Mouse (Mus musculus): ENCODE results near the gene Cpped1. TPM values are rescaled to one million over a fixed set of nuclear protein-coding genes. Genes with fewer than 3 reads are reported as not detected.

Gene Cpped1
- total and polyA plus RNA-seq, 2 experiments from 2014 or later: 33.6 to 53.5 TPM

DNA sequence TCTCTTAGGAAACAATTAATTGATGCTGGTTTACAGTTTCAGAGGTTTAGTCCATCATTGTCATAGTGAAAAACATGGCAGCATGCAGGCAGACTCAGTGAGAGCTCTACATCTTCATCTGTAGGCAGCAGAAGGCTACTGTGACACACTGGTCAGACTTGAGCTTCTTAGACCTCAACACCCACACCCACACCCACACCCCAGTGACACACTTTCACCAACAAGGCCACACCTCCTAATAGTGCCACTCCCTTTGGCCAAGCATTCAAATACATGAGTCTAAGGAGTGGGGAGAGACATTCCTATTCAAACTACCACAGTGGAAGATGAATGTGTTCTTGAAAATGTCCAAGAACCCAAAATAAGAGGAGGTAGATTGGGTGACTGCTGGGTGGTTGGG is 125.9 kb downstream of the Cpped1 start:
- Histone ChIP-seq H3K9me3 (replicated peaks; ENCODE audit: control insufficient read depth, low read length) (no peaks in the 10 kb centered on the region), H3K4me1 (ENCODE audit: control insufficient read depth, insufficient read depth) (no peaks in the 10 kb centered on the region; the same call in 1 of the 2 replicates), H3K27me3 (ENCODE audit: control insufficient read depth, insufficient read depth, low read length) (no peaks in the 10 kb centered on the region), H3K9ac (replicated peaks; ENCODE audit: low read depth, low read length) (no peak overlapping the region), H3K4me2 (ENCODE audit: low read depth, low read length) (no peak overlapping the region), H3K36me3 (replicated peaks; ENCODE audit: control insufficient read depth, insufficient read depth, low read length) (no peaks in the 10 kb centered on the region), H3K4me3 (ENCODE audit: low read depth, low read length) (no peak overlapping the region), H3K27ac (ENCODE audit: low read depth) (no peak overlapping the region)
- ATAC-seq (ENCODE audit: insufficient read depth, low read depth) (no peak), DNase-seq (ENCODE audit: low spot score) (no peak)
- TF ChIP-seq CTCF (IDR thresholded peaks at IDR 0.05; ENCODE audit: low read depth) (no peak), EP300 (IDR thresholded peaks at IDR 0.05; ENCODE audit: low read depth) (no peak)

DNA sequence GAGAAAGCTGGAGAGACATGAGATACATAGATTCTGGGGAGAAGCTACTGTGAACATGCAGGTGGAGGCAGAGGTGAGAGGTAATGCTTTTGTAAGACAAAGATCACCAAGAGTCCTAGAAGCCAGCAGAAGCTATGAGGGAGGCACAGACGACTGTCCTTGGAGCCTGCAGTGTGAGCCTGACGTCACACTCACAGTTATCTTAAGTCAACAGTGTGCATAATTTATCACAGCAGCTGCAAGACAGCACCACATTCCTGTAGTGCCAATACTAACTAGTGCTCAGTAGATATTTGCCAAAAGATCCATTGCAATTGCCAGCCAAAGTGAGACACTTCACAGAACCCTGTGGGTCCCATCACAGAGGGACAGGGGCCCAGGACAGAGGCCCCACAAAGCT is 127.2 kb downstream of the Cpped1 start:
- no peak overlapping the region for H3K4me2 ChIP-seq (ENCODE audit: low read depth, low read length)
- WGBS: 0% methylated on average over 2 of the region's 2 CpGs
- H3K36me3 ChIP-seq (replicated peaks; ENCODE audit: control insufficient read depth, insufficient read depth, low read length): no peaks in the 10 kb centered on the region
- TF ChIP-seq CTCF (IDR thresholded peaks at IDR 0.05; ENCODE audit: low read depth): no peak
- no peak for TF ChIP-seq EP300 (IDR thresholded peaks at IDR 0.05; ENCODE audit: low read depth)
- no peak overlapping the region for H3K4me3 ChIP-seq (ENCODE audit: low read depth, low read length)
- H3K9ac ChIP-seq (replicated peaks; ENCODE audit: low read depth, low read length): no peak overlapping the region
- H3K27me3 ChIP-seq (ENCODE audit: control insufficient read depth, insufficient read depth, low read length): no peaks in the 10 kb centered on the region
- ATAC-seq (ENCODE audit: insufficient read depth, low read depth) (no peak), DNase-seq (ENCODE audit: low spot score) (no peak)
- H3K9me3 ChIP-seq (replicated peaks; ENCODE audit: control insufficient read depth, low read length): no peaks in the 10 kb centered on the region
- no peaks in the 10 kb centered on the region; the same call in 1 of the 2 replicates for H3K4me1 ChIP-seq (ENCODE audit: control insufficient read depth, insufficient read depth)
- no peak overlapping the region for H3K27ac ChIP-seq (ENCODE audit: low read depth)

DNA sequence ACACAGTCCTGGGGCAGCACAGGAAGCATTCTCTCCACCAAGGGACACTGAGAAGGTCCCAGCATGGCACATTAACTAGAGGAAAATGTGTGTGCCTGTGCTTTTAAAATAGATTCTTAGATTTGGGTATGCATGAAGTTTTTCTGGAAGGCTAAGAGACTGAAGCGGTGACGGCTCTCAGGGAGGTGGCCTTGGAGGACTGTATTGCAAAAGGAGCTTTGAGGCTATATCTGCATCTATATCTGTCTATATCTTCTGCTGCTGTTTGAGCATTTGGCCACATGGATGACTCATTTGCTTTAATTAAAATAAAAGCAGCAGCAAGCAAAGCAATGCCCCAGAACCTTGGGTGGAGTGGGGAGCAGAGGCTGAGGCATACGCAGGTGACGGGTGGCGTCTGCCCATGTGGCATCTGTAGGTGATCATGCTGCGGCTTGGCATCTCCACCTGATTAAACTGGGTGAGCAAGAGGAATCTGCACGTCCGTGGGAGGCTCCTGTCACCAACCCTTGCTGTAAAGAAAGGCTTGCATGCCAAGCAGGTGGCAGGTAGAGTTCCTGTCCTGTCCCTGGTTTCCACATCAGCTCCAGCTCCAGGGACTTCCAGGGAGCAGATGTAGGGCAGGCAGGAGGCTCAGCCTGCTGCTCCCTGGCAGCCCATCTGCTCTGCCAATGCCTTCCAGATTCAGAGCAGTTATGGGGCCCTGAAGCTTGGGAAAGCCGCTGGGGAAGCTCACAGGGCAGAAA is 130.4 kb downstream of the Cpped1 start:
- TF ChIP-seq EP300 (IDR thresholded peaks at IDR 0.05; ENCODE audit: low read depth) (no peak), CTCF (IDR thresholded peaks at IDR 0.05; ENCODE audit: low read depth) (no peak)
- Histone ChIP-seq H3K36me3 (replicated peaks; ENCODE audit: control insufficient read depth, insufficient read depth, low read length) (no peaks in the 10 kb centered on the region), H3K4me3 (ENCODE audit: low read depth, low read length) (no peak overlapping the region), H3K4me2 (ENCODE audit: low read depth, low read length) (no peak overlapping the region), H3K4me1 (ENCODE audit: control insufficient read depth, insufficient read depth) (no peaks in the 10 kb centered on the region; the same call in 1 of the 2 replicates), H3K9ac (replicated peaks; ENCODE audit: low read depth, low read length) (no peak overlapping the region), H3K9me3 (replicated peaks; ENCODE audit: control insufficient read depth, low read length) (no peaks in the 10 kb centered on the region), H3K27me3 (ENCODE audit: control insufficient read depth, insufficient read depth, low read length) (no peaks in the 10 kb centered on the region), H3K27ac (ENCODE audit: low read depth) (no peak overlapping the region)
- ATAC-seq (ENCODE audit: insufficient read depth, low read depth): no peak
- DNase-seq (ENCODE audit: low spot score): no peak
- WGBS: 70% methylated on average over 9 of the region's 9 CpGs

DNA sequence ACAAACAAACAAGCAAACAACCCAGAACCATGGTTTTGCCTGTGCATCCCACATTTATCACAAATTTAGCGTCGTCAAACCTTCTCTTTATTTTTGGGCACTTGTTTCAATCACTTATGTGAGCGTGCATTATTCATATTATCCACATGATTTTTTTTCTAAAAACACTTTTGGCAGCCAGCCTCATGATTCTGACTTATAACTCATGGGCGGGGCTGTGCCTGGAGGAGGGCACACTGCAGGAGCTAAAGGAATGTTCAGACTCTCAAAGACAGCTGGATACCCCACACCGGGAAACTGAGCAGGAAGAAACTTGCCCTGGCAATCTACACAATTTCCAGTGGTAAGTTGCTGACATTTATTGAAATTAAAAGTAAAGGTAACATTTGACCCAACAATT is 131.1 kb downstream of the Cpped1 start:
- 68% methylated on average over 5 of the region's 5 CpGs for WGBS
- H3K9ac ChIP-seq (replicated peaks; ENCODE audit: low read depth, low read length): no peak overlapping the region
- no peaks in the 10 kb centered on the region; the same call in 1 of the 2 replicates for H3K4me1 ChIP-seq (ENCODE audit: control insufficient read depth, insufficient read depth)
- no peak overlapping the region for H3K4me3 ChIP-seq (ENCODE audit: low read depth, low read length)
- H3K9me3 ChIP-seq (replicated peaks; ENCODE audit: control insufficient read depth, low read length): no peaks in the 10 kb centered on the region
- ATAC-seq (ENCODE audit: insufficient read depth, low read depth) (no peak), DNase-seq (ENCODE audit: low spot score) (no peak)
- H3K27ac ChIP-seq (ENCODE audit: low read depth): no peak overlapping the region
- no peaks in the 10 kb centered on the region for H3K36me3 ChIP-seq (replicated peaks; ENCODE audit: control insufficient read depth, insufficient read depth, low read length)
- H3K4me2 ChIP-seq (ENCODE audit: low read depth, low read length): no peak overlapping the region
- no peak for TF ChIP-seq EP300 (IDR thresholded peaks at IDR 0.05; ENCODE audit: low read depth)
- no peaks in the 10 kb centered on the region for H3K27me3 ChIP-seq (ENCODE audit: control insufficient read depth, insufficient read depth, low read length)

DNA sequence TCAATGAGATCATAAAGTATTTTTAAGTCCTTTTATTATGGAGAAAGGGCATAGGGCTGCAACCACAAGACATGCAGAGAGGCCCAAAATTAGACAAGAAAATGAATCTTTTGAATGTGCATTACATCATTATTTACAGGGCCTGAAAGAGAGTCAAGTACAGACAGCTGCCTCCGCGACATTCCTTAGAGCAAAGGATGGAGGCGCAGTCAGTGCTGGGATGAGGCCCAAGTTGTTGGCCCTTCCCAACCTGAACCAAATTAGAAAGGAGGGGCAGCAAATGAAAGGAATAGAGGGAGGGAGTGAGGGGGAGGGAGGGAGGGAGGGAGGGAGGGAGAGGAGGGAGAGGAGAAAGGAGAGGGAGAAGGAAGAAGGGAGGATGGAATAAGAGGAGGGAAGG is 132.7 kb downstream of the Cpped1 start:
- Histone ChIP-seq H3K27ac (ENCODE audit: low read depth) (no peak overlapping the region), H3K36me3 (replicated peaks; ENCODE audit: control insufficient read depth, insufficient read depth, low read length) (no peaks in the 10 kb centered on the region), H3K9me3 (replicated peaks; ENCODE audit: control insufficient read depth, low read length) (no peaks in the 10 kb centered on the region), H3K4me1 (ENCODE audit: control insufficient read depth, insufficient read depth) (no peaks in the 10 kb centered on the region), H3K4me3 (ENCODE audit: low read depth, low read length) (no peak overlapping the region), H3K9ac (replicated peaks; ENCODE audit: low read depth, low read length) (no peak overlapping the region), H3K4me2 (ENCODE audit: low read depth, low read length) (no peak overlapping the region), H3K27me3 (ENCODE audit: control insufficient read depth, insufficient read depth, low read length) (no peaks in the 10 kb centered on the region)
- WGBS: 69% methylated on average over 3 of the region's 3 CpGs
- TF ChIP-seq CTCF (IDR thresholded peaks at IDR 0.05; ENCODE audit: low read depth) (no peak), EP300 (IDR thresholded peaks at IDR 0.05; ENCODE audit: low read depth) (no peak)
- no peak for DNase-seq (ENCODE audit: low spot score)
- ATAC-seq (ENCODE audit: insufficient read depth, low read depth): no peak

DNA sequence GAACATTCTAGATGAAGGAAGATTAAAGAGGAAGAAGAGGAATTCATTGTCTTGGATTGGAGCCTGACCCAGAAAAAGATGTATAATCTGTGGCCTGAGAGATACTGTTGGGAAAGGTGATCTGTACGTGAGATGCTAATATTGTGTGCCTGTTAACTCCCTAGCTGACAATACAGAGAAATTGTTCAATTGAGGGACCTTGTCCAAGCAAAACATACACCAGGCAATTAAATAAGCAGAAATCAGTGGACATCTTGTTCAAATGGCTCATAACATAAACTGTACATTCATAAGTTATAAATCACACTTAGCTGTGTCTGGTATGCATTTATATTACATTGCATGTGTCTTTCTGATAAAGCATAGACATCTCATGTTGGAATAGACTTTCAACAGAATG is 134.9 kb downstream of the Cpped1 start:
- no peak for TF ChIP-seq EP300 (IDR thresholded peaks at IDR 0.05; ENCODE audit: low read depth)
- no peak for TF ChIP-seq CTCF (IDR thresholded peaks at IDR 0.05; ENCODE audit: low read depth)
- WGBS: 76% methylated on average over 1 of the region's 1 CpGs
- Histone ChIP-seq H3K36me3 (replicated peaks; ENCODE audit: control insufficient read depth, insufficient read depth, low read length) (no peaks in the 10 kb centered on the region), H3K4me3 (ENCODE audit: low read depth, low read length) (no peak overlapping the region), H3K27ac (ENCODE audit: low read depth) (no peak overlapping the region), H3K9ac (replicated peaks; ENCODE audit: low read depth, low read length) (no peak overlapping the region), H3K9me3 (replicated peaks; ENCODE audit: control insufficient read depth, low read length) (peaks cover 13% of the 10 kb centered on the region), H3K4me1 (ENCODE audit: control insufficient read depth, insufficient read depth) (no peaks in the 10 kb centered on the region), H3K27me3 (ENCODE audit: control insufficient read depth, insufficient read depth, low read length) (no peaks in the 10 kb centered on the region), H3K4me2 (ENCODE audit: low read depth, low read length) (no peak overlapping the region)
- DNase-seq (ENCODE audit: low spot score): no peak
- ATAC-seq (ENCODE audit: insufficient read depth, low read depth): no peak

Measured in heart, postnatal 0 days (tissue).